Mouse (Mus musculus): ENCODE results near the gene Usp16. TPM values are rescaled to one million over a fixed set of nuclear protein-coding genes. Genes with fewer than 3 reads are reported as not detected.

The Usp16 gene
- total and polyA plus RNA-seq, 3 experiments = 66.6 to 256 (median 76.4) TPM

DNA sequence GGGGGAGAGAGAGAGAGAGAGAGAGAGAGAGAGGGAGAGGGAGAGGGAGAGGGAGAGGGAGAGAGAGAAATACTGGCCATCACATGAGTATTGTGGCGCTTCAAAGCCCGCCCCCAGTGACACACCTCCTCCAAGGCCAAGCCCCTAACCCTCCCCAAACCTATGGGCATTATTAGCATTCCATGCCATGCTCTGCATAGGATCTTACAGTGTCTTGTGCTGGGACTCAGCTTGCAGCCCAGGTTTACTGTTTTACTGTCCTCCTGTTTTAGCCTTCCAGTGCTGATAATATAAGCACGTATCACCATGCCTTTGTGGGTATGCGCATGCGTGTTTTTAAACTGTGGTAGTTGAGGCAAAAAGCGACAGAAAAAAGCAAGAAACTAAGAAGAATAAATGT is 45.1 kb downstream of the Usp16 start:
- H3K9ac ChIP-seq (ENCODE audit: control insufficient read depth, low read depth, low read length, poor library complexity, severe bottlenecking) = no peak overlapping the region
- no peak for DNase-seq (ENCODE audit: low read depth, low spot score)
- H3K4me1 ChIP-seq (ENCODE audit: control insufficient read depth in 1 of 2, insufficient read depth in 2 of 2, low read length in 2 of 2) = peaks cover 8 to 27% of the 10 kb centered on the region in 2 experiments
- no peaks in the 10 kb centered on the region for H3K9me3 ChIP-seq (replicated peaks; ENCODE audit: insufficient read depth, low read length)
- no peak overlapping the region for H3K4me3 ChIP-seq (ENCODE audit: control insufficient read depth in 1 of 2, insufficient read depth in 1 of 2, low read depth in 2 of 2, low read length in 2 of 2)
- H3K79me2 ChIP-seq (ENCODE audit: control insufficient read depth, insufficient read depth, low read length, poor library complexity) = peaks cover 15% of the 10 kb centered on the region
- peaks cover 0 to 23% of the 10 kb centered on the region in 2 experiments; a peak in 2 of 4 replicates for H3K36me3 ChIP-seq (ENCODE audit: control insufficient read depth in 1 of 2, insufficient read depth in 2 of 2, low read length in 2 of 2)
- no peaks in the 10 kb centered on the region for H3K27me3 ChIP-seq (ENCODE audit: control insufficient read depth in 1 of 2, insufficient read depth in 2 of 2, low read length in 2 of 2)
- TF ChIP-seq POLR2A (IDR thresholded peaks at IDR 0.05; ENCODE audit: control insufficient read depth in 1 of 2, insufficient read depth in 1 of 2, low read depth in 1 of 2, low read length in 2 of 2, poor library complexity in 1 of 2) (no peak), RCOR1 (IDR thresholded peaks at IDR 0.05; ENCODE audit: low read depth, low read length) (no peak), ZNF384 (IDR thresholded peaks at IDR 0.05; ENCODE audit: low read depth, low read length) (no peak), MXI1 (IDR thresholded peaks at IDR 0.05; ENCODE audit: low read depth, low read length) (no peak), CTCF (IDR thresholded peaks at IDR 0.05 in 2 of 3, conservative IDR thresholded peaks at IDR 0.05 in 1 of 3; ENCODE audit: control insufficient read depth in 1 of 3, insufficient read depth in 1 of 3, low read depth in 2 of 3, low read length in 3 of 3, poor library complexity in 1 of 3, severe bottlenecking in 1 of 3) (no peak), USF1 (IDR thresholded peaks at IDR 0.05; ENCODE audit: low read depth, low read length) (no peak), KAT2A (conservative IDR thresholded peaks at IDR 0.05; ENCODE audit: low read depth, low read length) (no peak), SMC3 (IDR thresholded peaks at IDR 0.05; ENCODE audit: low read depth, low read length) (no peak), TAL1 (IDR thresholded peaks at IDR 0.05; ENCODE audit: low read length) (no peak), JUND (IDR thresholded peaks at IDR 0.05; ENCODE audit: low read depth, low read length) (no peak), POLR2AphosphoS5 (IDR thresholded peaks at IDR 0.05; ENCODE audit: borderline replicate concordance, low read depth, low read length) (no peak), NELFE (IDR thresholded peaks at IDR 0.05; ENCODE audit: low read depth, low read length) (no peak), ZKSCAN1 (IDR thresholded peaks at IDR 0.05; ENCODE audit: low read depth, low read length) (no peak)
- no peak overlapping the region for H3K27ac ChIP-seq (ENCODE audit: control insufficient read depth, low read depth, low read length)

DNA sequence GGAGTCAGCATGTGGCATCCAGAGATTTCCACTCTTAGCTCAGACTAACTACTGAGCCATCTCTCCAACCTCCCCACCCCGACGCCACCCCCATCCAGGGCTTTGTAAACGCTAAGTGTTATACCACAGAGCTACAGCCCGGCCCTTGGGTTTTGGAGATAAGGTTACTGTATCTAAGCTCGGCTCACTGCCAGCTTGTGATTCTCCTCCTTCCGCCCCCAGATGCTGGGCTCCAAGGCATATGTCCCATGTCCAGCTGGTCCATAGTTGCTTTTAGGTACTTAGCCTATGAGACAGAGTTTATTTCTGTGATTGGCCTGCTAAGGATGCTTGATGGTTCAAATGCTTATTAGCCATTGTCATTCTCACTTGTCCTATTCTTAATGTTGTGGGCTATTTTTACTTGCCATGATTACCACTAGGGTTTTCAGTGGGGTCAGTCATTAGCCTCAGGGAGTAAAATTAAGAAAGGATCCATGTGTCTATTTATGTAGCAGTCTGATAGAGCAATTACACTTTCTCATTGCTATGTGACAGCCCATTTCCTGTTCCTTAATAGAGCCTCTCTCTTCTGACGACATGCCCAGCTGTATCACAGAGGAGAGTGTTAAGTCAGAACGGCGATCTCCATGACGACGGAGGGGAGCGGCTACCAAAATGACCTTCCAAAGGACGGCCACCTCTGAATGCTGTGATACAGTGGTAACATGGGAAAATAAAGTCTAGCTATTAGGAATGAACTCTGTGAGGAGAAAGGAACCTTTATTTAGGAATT is 47.0 kb downstream of the Usp16 start:
- Histone ChIP-seq H3K79me2 (ENCODE audit: control insufficient read depth, insufficient read depth, low read length, poor library complexity) (peaks cover 2% of the 10 kb centered on the region), H3K4me3 (ENCODE audit: control insufficient read depth in 1 of 2, insufficient read depth in 1 of 2, low read depth in 2 of 2, low read length in 2 of 2) (no peak overlapping the region), H3K27me3 (ENCODE audit: control insufficient read depth in 1 of 2, insufficient read depth in 2 of 2, low read length in 2 of 2) (no peaks in the 10 kb centered on the region), H3K4me1 (ENCODE audit: control insufficient read depth in 1 of 2, insufficient read depth in 2 of 2, low read length in 2 of 2) (peaks cover 8 to 27% of the 10 kb centered on the region in 2 experiments), H3K36me3 (ENCODE audit: control insufficient read depth in 1 of 2, insufficient read depth in 2 of 2, low read length in 2 of 2) (peaks cover 0 to 22% of the 10 kb centered on the region in 2 experiments; a peak in 2 of 4 replicates), H3K9me3 (replicated peaks; ENCODE audit: insufficient read depth, low read length) (no peaks in the 10 kb centered on the region), H3K9ac (ENCODE audit: control insufficient read depth, low read depth, low read length, poor library complexity, severe bottlenecking) (no peak overlapping the region), H3K27ac (ENCODE audit: control insufficient read depth, low read depth, low read length) (no peak overlapping the region)
- peak; percentile 85 for DNase-seq (ENCODE audit: low read depth, low spot score)
- no peak for TF ChIP-seq TBP (IDR thresholded peaks at IDR 0.05; ENCODE audit: low read depth, low read length)
- TF ChIP-seq ZC3H11A (IDR thresholded peaks at IDR 0.05; ENCODE audit: low read depth, low read length) = no peak
- peak; percentile 76 for TF ChIP-seq GATA1 (IDR thresholded peaks at IDR 0.05; ENCODE audit: low read depth, low read length)
- peak; percentile 59 to 78 for TF ChIP-seq EP300 (IDR thresholded peaks at IDR 0.05; ENCODE audit: low read depth in 1 of 2, low read length in 2 of 2)
- peak; percentile 83 for TF ChIP-seq RCOR1 (IDR thresholded peaks at IDR 0.05; ENCODE audit: low read depth, low read length)
- no peak for TF ChIP-seq CHD1 (IDR thresholded peaks at IDR 0.05; ENCODE audit: low read depth, low read length)
- no peak; the same call in 1 of the 2 replicates for TF ChIP-seq MAFK (IDR thresholded peaks at IDR 0.05; ENCODE audit: borderline replicate concordance, low read depth, low read length)
- peak; percentile 36; the same call in 1 of the 2 replicates for TF ChIP-seq SIN3A (IDR thresholded peaks at IDR 0.05; ENCODE audit: low read length)
- peak; percentile 68 for TF ChIP-seq TCF12 (IDR thresholded peaks at IDR 0.05; ENCODE audit: low read depth, low read length)
- TF ChIP-seq MYC (IDR thresholded peaks at IDR 0.05; ENCODE audit: low read depth, low read length) = no peak
- TF ChIP-seq ETS1 (IDR thresholded peaks at IDR 0.05; ENCODE audit: low read depth, low read length) = peak; percentile 68
- 0 out of 2 replicates have a peak, but pooled peaks have one; percentile 26 for TF ChIP-seq MAZ (IDR thresholded peaks at IDR 0.05; ENCODE audit: low read depth, low read length)
- no peak for TF ChIP-seq SMC3 (IDR thresholded peaks at IDR 0.05; ENCODE audit: low read depth, low read length)
- TF ChIP-seq POLR2A (IDR thresholded peaks at IDR 0.05; ENCODE audit: control insufficient read depth in 1 of 2, insufficient read depth in 1 of 2, low read depth in 1 of 2, low read length in 2 of 2, poor library complexity in 1 of 2) = no peak
- no peak for TF ChIP-seq CHD2 (IDR thresholded peaks at IDR 0.05; ENCODE audit: low read length)
- TF ChIP-seq MYB (IDR thresholded peaks at IDR 0.05; ENCODE audit: low read depth, low read length) = no peak
- TF ChIP-seq ZNF384 (IDR thresholded peaks at IDR 0.05; ENCODE audit: low read depth, low read length) = no peak
- TF ChIP-seq GABPA (IDR thresholded peaks at IDR 0.05; ENCODE audit: low read depth, low read length) = no peak
- TF ChIP-seq JUND (IDR thresholded peaks at IDR 0.05; ENCODE audit: low read depth, low read length) = no peak
- no peak for TF ChIP-seq HCFC1 (IDR thresholded peaks at IDR 0.05; ENCODE audit: low read depth, low read length)
- peak; percentile 44; the same call in 1 of the 2 replicates for TF ChIP-seq BHLHE40 (IDR thresholded peaks at IDR 0.05; ENCODE audit: borderline replicate concordance, low read depth, low read length)
- no peak for TF ChIP-seq USF1 (IDR thresholded peaks at IDR 0.05; ENCODE audit: low read depth, low read length)
- no peak for TF ChIP-seq POLR2AphosphoS2 (IDR thresholded peaks at IDR 0.05; ENCODE audit: low read length)

Data from MEL (cell line).